Mouse (Mus musculus): ENCODE results near the gene Tbx3. TPM values are rescaled to one million over a fixed set of nuclear protein-coding genes. Genes with fewer than 3 reads are reported as not detected.

Tbx3 gene
- total and polyA plus RNA-seq, 2 experiments from 2014 or later, result 1.1 to 4.0 TPM

- 4% methylated on average over 16 of the region's 18 CpGs for WGBS
- TF ChIP-seq CTCF (IDR thresholded peaks at IDR 0.05), result no peak
- H3K4me2 ChIP-seq (ENCODE audit: low read depth, low read length, poor library complexity, severe bottlenecking), result no peak overlapping the region
Measured at GRCm38 (mm10) chr5:119668913-119669411, 1.5 kb upstream of the Tbx3 start.

GRCm38 (mm10) chr5:119669741-119670565, 516 bp upstream of the Tbx3 start:
- H3K36me3 ChIP-seq (ENCODE audit: insufficient read depth, low read length), result no peaks in the 10 kb centered on the region
- TF ChIP-seq CTCF (IDR thresholded peaks at IDR 0.05), result no peak
- DNase-seq (ENCODE audit: low spot score), result no peak
- no peaks in the 10 kb centered on the region for H3K9me3 ChIP-seq (ENCODE audit: low read length)
- H3K4me3 ChIP-seq (ENCODE audit: low read depth, low read length), result peak overlapping the region; percentile 24
- ATAC-seq (ENCODE audit: low FRiP score), result no peak; the same call in 1 of the 2 replicates
- H3K27me3 ChIP-seq (ENCODE audit: insufficient read depth, low read length), result peaks cover 82% of the 10 kb centered on the region
- 0 out of 2 replicates have a peak, but pooled peaks cover 4% of the 10 kb centered on the region for H3K4me1 ChIP-seq (ENCODE audit: insufficient read depth, low read length)
- no peak overlapping the region for H3K9ac ChIP-seq (replicated peaks; ENCODE audit: low read length, poor library complexity, severe bottlenecking)
- H3K27ac ChIP-seq (ENCODE audit: low read depth, low read length), result no peak overlapping the region
- WGBS, result under 1% methylated on average over 60 of the region's 61 CpGs
- H3K4me2 ChIP-seq (ENCODE audit: low read depth, low read length, poor library complexity, severe bottlenecking), result peak overlapping the region; percentile 46

More at GRCm38 (mm10) chr5:119668913-119669411, 1.5 kb upstream of the Tbx3 start:
- Histone ChIP-seq H3K36me3 (ENCODE audit: insufficient read depth, low read length) (no peaks in the 10 kb centered on the region), H3K27me3 (ENCODE audit: insufficient read depth, low read length) (peaks cover 84% of the 10 kb centered on the region), H3K27ac (ENCODE audit: low read depth, low read length) (no peak overlapping the region), H3K4me3 (ENCODE audit: low read depth, low read length) (no peak overlapping the region), H3K9me3 (ENCODE audit: low read length) (no peaks in the 10 kb centered on the region), H3K9ac (replicated peaks; ENCODE audit: low read length, poor library complexity, severe bottlenecking) (no peak overlapping the region), H3K4me1 (ENCODE audit: insufficient read depth, low read length) (0 out of 2 replicates have a peak, but pooled peaks cover 4% of the 10 kb centered on the region)
- DNase-seq (ENCODE audit: low spot score) (no peak), ATAC-seq (ENCODE audit: low FRiP score) (no peak)

GRCm38 (mm10) chr5:119671124-119671801, 794 bp downstream of the Tbx3 start:
- DNase-seq (ENCODE audit: low spot score) (no peak), ATAC-seq (ENCODE audit: low FRiP score) (no peak)
- TF ChIP-seq CTCF (IDR thresholded peaks at IDR 0.05), result no peak
- WGBS, result under 1% methylated on average over 40 of the region's 40 CpGs
- Histone ChIP-seq H3K36me3 (ENCODE audit: insufficient read depth, low read length) (no peaks in the 10 kb centered on the region), H3K27me3 (ENCODE audit: insufficient read depth, low read length) (peaks cover 82% of the 10 kb centered on the region), H3K9ac (replicated peaks; ENCODE audit: low read length, poor library complexity, severe bottlenecking) (0 out of 2 replicates have a peak overlapping the region, but pooled peaks have one; percentile 36), H3K4me3 (ENCODE audit: low read depth, low read length) (peak overlapping the region; percentile 24), H3K4me2 (ENCODE audit: low read depth, low read length, poor library complexity, severe bottlenecking) (peak overlapping the region; percentile 46), H3K27ac (ENCODE audit: low read depth, low read length) (no peak overlapping the region), H3K4me1 (ENCODE audit: insufficient read depth, low read length) (0 out of 2 replicates have a peak, but pooled peaks cover 4% of the 10 kb centered on the region), H3K9me3 (ENCODE audit: low read length) (no peaks in the 10 kb centered on the region)

DNA sequence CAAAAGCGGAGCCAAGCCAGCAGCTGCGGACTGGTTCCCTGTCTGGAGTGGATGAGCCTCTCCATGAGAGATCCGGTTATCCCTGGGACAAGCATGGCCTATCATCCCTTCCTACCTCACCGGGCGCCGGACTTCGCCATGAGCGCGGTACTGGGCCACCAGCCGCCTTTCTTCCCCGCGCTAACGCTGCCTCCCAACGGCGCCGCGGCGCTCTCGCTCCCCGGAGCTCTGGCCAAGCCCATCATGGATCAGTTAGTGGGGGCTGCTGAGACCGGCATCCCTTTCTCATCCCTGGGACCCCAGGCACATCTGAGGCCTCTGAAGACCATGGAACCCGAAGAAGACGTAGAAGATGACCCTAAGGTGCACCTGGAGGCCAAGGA, 1.5 kb downstream of the Tbx3 start:
- Histone ChIP-seq H3K4me2 (ENCODE audit: low read depth, low read length, poor library complexity, severe bottlenecking) (no peak overlapping the region), H3K9me3 (ENCODE audit: low read length) (no peaks in the 10 kb centered on the region), H3K27ac (ENCODE audit: low read depth, low read length) (no peak overlapping the region), H3K9ac (replicated peaks; ENCODE audit: low read length, poor library complexity, severe bottlenecking) (no peak overlapping the region), H3K36me3 (ENCODE audit: insufficient read depth, low read length) (no peaks in the 10 kb centered on the region), H3K4me1 (ENCODE audit: insufficient read depth, low read length) (0 out of 2 replicates have a peak, but pooled peaks cover 4% of the 10 kb centered on the region), H3K27me3 (ENCODE audit: insufficient read depth, low read length) (peaks cover 81% of the 10 kb centered on the region), H3K4me3 (ENCODE audit: low read depth, low read length) (peak overlapping the region; percentile 24)
- peak; percentile 27; the same call in 1 of the 2 replicates for TF ChIP-seq CTCF (IDR thresholded peaks at IDR 0.05)
- ATAC-seq (ENCODE audit: low FRiP score) (no peak), DNase-seq (ENCODE audit: low spot score) (no peak)
- WGBS, result under 1% methylated on average over 23 of the region's 23 CpGs

- WGBS, result 2% methylated on average over 19 of the region's 19 CpGs
- Histone ChIP-seq H3K36me3 (ENCODE audit: insufficient read depth, low read length) (no peaks in the 10 kb centered on the region), H3K9me3 (ENCODE audit: low read length) (no peaks in the 10 kb centered on the region), H3K4me3 (ENCODE audit: low read depth, low read length) (peak overlapping the region; percentile 24), H3K4me2 (ENCODE audit: low read depth, low read length, poor library complexity, severe bottlenecking) (no peak overlapping the region), H3K4me1 (ENCODE audit: insufficient read depth, low read length) (0 out of 2 replicates have a peak, but pooled peaks cover 4% of the 10 kb centered on the region), H3K27me3 (ENCODE audit: insufficient read depth, low read length) (peaks cover 81% of the 10 kb centered on the region), H3K27ac (ENCODE audit: low read depth, low read length) (no peak overlapping the region), H3K9ac (replicated peaks; ENCODE audit: low read length, poor library complexity, severe bottlenecking) (no peak overlapping the region)
- ATAC-seq (ENCODE audit: low FRiP score), result no peak
- no peak; the same call in 1 of the 2 replicates for TF ChIP-seq CTCF (IDR thresholded peaks at IDR 0.05)
- DNase-seq (ENCODE audit: low spot score), result no peak
Measured at GRCm38 (mm10) chr5:119672348-119672983, 2.0 kb downstream of the Tbx3 start.

Data from midbrain, postnatal 0 days (tissue).